Mouse (Mus musculus) thymus, adult 18-20 months (tissue): ENCODE data around the gene Phkg1.
A peak's percentile ranks its signal among the peaks of the same experiment; 100 is the strongest.
"Not testable (repeated sequence)": the region's sequence is repeated elsewhere in the genome, so short reads cannot be mapped to it uniquely, and the experiment has no call there.

Experiments used
- DNase-seq, 2 experiments: peaks; one replicate each; pipeline ENCODE4 v3.0.0; 2022; ENCODE audit warnings: mixed read lengths in 2 of 2

The Phkg1 gene

DNA sequence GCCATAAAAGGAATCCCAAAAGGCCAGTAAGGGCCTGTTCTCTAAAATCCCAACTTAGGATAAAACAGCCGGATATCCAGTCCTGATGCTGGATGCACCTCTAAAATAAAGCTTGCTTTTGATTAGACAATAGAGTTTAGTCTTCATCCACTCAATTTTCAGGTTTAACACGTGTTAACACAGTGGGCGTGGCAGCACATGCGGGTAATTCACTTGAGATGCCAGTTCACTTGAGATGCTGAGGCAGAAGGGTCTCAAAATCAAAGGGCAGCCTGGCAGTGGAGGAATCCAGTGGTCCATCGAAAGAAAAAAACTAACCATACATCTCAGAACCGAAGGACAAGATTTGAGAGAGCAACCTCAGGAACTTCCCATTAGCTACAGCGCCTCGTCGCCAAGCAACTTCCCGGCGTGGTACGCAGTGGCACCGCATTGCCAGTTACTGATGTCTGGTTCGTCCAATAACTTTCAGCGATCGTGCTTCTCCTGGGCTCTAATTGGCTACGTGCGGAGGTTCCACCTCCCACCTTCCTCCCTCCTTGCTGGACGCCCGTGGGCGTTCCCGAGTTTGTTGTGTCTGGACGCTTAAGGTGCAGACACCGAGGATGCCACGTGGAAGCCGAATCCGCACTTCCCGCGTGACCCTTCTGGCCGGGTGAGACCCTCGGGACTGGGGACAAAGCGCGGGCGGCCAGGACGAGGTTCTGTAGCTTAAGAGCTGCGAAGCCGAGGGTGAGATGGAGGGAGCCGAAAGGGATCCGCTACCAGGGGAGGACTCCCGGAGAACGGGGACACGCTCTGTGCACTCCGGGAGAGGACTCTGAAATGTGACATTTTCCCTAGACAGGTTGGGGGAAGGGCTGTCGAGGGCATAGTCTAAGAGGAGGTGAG, 2.9 kb downstream of the Phkg1 start, which contains the start of gene Zbed5:
Gene Zbed5, plus strand, starts transcription at position 526 of the 891 bp plus-strand sequence.
- peak; percentile 66 to 76 for DNase-seq

DNA sequence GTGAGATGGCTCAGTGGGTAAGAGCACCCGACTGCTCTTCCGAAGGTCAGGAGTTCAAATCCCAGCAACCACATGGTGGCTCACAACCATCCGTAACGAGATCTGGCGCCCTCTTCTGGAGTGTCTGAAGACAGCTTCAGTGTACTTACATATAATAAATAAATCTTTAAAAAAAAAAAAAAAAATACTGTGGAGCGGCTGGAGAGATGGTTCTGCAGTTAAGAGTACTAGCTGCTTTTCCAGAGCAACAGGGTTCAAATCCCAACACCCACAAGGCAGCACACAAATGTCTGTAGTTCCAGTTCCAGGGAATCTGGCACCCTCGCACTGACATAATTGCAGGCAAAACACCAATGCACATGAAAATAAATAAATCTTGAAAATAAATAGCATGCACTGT, 8.0 kb downstream of the Phkg1 start:
- DNase-seq = not testable (repeated sequence)

DNA sequence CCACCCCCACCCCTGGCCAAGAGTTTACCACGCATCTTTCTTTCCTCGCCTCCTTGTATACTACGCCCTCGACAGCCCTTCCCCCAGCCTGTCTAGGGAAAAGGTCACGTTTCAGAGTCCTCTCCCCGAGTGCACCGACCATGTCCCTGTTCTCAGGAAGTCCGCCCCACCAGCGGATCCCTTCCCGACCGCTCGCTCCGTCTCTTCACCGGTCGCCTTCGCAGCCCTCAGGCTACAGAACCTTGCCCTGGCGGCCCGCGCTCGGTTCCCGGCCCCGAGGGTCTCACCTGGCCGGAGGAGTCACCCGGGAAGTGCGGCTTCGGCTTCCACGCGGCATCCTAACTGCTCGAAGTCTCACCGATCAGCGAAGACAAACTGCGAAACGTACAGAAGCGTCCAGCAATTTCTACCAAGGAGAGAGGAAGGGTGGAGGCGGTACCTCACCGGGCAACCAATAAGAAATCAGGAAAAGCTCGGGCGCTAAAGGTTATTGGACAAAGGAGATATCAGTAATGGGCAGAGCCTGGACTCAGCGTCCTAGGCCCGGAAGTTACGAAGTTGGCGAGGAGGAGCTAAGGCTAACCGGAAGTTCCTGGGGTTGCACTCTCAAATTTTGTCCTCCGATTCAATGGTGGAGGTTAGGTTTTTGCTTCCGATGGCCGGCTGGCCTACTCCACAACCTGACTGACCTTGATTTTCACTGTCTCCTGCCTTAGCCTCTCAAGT, 11.3 kb downstream of the Phkg1 start, which contains the start of gene Chchd2:
Gene Chchd2, minus strand, starts transcription at position 560 of the 726 bp plus-strand sequence.
- DNase-seq = peak; percentile 78 to 90

- DNase-seq = no peak
Observed at GRCm38 (mm10) chr5:129886271-129886670, 12.1 kb downstream of the Phkg1 start.

DNA sequence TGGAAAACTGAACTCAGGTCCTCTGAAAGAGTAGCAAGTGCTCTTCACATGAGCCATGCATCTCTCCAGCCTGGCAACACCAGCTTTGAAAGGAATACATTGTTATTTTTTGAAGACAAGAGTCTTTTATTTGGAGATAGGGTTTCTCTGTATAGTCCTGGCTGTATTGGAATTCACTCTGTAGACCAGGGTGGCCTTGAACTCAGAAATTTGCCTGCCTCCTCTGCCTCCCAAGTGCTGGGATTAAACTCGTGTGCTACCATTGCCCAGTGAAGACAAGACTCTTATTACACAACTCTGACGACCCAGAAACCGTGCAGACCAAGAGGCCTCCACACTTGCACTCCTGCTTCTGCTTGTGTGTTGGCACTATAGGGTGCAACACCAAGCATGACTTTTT, 18.5 kb downstream of the Phkg1 start:
- no peak for DNase-seq

- DNase-seq = no peak
Observed at GRCm38 (mm10) chr5:129878946-129879345, 19.4 kb downstream of the Phkg1 start.

- no peak for DNase-seq
Observed at GRCm38 (mm10) chr5:129877731-129878455, 20.5 kb downstream of the Phkg1 start.

DNA sequence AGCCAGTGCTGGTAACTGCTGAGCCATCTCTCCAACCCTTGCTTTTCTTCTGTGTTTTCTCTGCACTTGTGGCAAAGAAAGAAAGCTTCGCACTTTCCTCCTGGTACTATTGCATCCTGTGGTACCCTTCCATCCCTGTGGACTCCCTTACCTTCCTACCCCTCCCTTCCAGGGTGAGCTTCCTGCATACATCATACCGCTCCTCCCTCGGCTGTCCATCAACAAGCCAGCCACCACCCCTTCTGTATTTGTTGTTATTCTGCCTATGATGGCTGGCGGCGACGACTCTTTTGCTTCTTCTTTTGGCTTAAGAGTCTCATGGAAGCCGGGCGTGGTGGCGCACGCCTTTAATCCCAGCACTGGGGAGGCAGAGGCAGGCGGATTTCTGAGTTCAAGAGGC, 23.3 kb downstream of the Phkg1 start:
- no peak for DNase-seq

DNA sequence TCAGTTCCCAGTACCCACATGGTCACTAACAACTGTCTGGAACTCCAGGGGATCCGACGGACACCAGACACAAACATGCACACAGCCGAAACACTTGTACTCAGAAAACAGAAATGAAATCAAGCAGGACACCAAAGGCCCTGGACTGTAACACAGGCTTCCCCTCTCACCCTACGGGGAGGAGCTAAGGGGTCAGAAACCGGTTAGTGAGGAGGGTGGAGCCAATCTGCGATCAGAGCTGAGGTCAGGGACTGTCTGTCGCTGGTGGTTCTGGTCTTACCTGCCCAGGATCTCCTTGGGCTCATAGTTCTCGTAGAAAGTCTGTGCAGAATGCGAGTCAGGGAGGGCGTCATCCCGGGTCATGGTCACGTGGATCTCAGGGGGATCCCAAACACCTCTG, 24.4 kb downstream of the Phkg1 start:
- DNase-seq = no peak

- DNase-seq = no peak
Observed at GRCm38 (mm10) chr5:129871238-129871637, 27.1 kb downstream of the Phkg1 start.

DNA sequence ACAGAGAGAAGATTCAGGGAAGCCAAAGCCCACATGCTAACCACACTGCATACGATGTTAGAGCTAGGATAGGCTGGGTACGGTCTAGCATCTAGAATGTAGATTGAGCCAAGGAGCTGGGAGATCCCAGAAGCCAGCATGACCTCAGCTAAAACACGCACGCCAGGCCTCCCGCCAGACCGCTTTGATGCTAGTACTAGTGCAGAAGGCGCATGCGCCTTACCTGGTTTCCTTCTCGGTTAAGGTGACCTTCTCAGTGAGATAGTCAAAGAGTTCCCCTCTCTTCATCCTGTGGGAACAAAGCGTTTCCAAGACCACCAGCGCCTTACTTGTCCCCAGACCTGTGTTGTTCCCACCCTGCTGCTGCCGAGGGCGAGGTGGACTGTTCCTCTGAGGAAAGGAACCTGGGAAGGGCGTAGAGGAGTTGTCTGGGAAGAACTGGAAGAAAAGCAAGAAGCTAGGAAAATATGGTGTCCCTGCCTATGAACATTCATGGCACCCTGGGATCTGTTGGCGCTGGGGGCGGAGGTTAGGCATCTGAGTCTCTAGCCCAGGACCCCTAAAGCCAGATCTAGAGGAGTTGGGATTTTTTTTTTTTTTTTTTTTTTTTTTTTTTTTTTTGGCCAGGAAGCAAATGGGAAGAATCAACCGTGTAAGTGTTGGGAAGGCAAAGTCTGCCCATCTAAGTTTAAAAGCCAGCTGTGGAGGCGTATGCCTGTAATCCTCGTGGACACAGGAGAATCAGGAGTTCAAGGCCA, 28.9 kb downstream of the Phkg1 start:
- no peak for DNase-seq

- DNase-seq = no peak
Observed at GRCm38 (mm10) chr5:129865841-129866240, 32.5 kb downstream of the Phkg1 start.

DNA sequence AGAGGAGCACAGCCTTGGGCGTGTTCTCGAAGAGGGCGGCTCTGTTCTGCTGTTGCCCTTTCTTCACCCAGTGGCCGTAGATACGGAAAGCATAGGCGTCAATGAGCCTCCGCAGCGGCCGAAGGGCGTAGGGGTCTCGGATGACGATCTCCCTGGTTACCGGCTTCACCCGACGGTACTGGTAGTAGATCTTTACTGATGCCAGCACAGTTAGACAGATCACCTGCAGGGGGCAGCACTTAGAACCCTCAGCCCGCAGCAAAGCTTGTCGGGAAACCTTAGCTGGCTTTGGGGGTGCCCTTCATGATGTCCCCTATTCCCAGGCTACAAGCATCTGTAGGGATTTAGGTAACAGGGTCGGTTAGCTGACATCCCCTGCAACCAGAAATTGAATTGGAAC, 33.9 kb downstream of the Phkg1 start:
- DNase-seq = no peak

GRCm38 (mm10) chr5:129862325-129862724, 36.0 kb downstream of the Phkg1 start:
- no peak for DNase-seq

DNA sequence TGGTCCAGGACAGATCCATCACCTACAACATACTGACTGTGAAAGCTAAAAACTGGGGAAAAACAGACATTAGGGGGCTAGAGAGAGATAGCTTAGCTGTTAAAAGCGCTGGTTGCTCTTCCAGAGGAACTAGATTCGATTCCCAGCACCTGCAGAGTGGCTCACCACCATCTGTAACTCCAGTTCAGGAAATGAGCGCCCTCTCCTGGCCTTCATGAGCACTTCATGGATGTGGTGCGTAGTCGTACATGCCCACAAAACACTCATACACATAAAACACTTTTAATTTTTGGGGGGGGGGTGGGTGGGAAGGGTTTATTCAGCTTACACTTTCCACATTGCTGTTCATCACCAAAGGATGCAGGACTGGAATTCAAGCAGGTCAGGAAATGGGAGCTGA, 41.9 kb downstream of the Phkg1 start:
- no peak for DNase-seq

GRCm38 (mm10) chr5:129855163-129855562, 43.2 kb downstream of the Phkg1 start:
- no peak for DNase-seq

GRCm38 (mm10) chr5:129847558-129847820, 50.9 kb downstream of the Phkg1 start:
- no peak for DNase-seq

DNA sequence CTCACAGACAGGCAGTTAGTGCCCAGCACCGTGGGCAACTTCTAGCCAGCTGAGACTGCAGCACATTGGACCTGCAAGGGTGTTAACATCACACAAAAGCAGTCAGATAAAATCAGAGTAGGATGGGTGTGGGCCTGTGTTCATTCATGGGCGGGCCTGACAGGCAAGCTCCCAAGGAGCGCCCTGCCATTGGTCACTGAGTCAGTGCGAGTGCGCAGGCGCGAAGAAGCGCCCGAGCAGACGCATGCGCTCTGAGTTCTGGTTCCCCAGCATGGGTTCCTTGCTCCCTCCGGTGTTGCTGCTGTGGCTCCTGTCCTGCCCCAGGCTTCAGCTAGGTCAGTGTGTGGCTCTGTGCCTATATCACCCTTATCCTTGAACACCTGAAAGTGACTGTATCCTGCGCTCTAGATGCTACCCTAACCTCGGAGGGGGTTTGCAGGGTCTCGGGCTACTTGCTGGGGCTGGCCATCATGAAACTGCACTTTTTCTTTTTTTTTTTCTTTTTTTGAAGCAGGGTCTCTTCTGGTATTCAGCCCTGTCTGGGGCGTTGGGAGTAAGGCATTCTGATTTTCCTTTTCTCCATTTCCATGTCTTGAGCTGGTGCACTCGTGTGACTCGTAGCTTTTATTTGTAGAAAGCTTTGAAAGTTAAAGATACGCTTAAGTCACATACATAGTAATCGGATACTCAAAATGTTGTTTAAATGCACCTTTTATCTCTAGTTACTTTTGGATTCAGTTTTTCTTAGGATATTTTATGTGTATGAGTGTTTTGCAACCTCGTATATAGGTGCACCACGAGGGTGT, 51.4 kb downstream of the Phkg1 start, which contains the start of gene Sumf2:
Gene Sumf2, plus strand, starts transcription at position 235 of the 806 bp plus-strand sequence.
- peak; percentile 93 to 94 for DNase-seq

DNA sequence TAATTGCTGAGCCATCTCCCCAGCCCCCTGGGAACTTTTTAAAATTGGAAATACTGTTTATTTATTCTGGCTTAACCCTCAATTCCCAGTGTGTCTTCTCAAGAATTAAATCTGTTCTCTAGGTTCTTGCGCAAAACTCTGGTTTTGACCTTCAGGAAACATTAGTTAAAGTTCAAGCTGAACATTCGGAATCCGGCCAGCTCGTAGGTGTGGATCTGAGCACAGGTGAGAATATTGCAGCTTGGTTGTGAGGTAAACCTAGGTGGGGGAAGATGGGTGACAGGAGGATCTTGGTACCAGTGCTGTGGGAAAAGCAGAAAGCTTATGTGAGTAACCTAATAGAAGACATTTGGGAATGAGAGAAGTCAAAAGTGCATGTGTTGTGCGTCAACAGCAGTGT, 53.5 kb downstream of the Phkg1 start:
- no peak for DNase-seq
